Mouse (Mus musculus) adrenal gland (tissue): ENCODE data around the gene Flrt1.
"Not testable (repeated sequence)": the region's sequence is repeated elsewhere in the genome, so short reads cannot be mapped to it uniquely, and the experiment has no call there.

Experiments used
- intact Hi-C: fragments of 180-260 bp; cut with DNase I; formaldehyde crosslinking; loops from one replicate; pipeline ENCODE4 v1.15.1; 2025

Gene Flrt1

DNA sequence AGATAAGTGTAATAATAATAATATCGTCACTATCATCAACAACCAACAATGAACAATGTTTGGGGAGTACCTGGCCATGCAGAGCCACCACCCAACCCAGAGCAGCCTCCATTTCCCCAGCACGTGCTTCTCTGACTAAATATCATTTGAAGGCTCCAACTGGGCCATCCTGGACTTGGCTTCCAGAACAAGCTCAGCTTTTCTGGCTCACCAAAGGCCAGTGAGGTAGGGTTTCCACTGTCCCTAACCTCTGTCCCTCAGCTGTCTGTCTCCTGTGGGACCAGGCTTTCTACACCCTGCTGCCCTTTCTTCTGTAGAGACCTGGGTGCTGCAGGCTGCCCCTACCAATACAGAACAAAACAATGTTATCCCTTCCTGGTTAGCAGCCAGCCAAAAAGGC is 1.0 kb upstream of the Flrt1 start:
- intact Hi-C loops: loop anchor here (5.0 kb wide), 1 partner anchor 34 kb away; no protein-coding TSS in a partner anchor

- intact Hi-C loops: no loop called here
These were observed 1.5 kb downstream of the Flrt1 start for GRCm38 (mm10) chr19:7103993-7104401.

GRCm38 (mm10) chr19:7103349-7103992 is 2.1 kb downstream of the Flrt1 start:
- intact Hi-C loops: no loop called here

DNA sequence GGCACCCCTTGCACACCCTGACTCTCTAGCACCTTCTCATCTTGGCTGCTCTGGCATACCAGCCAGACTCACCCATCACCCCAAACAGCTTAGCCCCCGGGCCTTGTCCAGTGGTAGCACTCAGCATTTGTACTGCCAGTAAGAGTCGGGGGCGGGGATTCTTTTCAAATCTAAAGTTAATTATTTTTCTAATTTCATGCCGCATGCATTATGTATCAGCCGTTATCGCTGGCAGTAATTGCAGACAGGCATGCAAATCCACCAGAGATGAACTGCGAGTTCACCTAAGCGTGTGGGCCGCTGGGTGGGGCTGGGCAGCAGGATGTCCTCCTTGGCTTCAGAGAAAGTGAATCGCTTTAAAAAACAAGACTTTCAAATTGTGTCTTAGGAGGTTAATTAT is 3.5 kb downstream of the Flrt1 start:
- intact Hi-C loops: no loop called here

DNA sequence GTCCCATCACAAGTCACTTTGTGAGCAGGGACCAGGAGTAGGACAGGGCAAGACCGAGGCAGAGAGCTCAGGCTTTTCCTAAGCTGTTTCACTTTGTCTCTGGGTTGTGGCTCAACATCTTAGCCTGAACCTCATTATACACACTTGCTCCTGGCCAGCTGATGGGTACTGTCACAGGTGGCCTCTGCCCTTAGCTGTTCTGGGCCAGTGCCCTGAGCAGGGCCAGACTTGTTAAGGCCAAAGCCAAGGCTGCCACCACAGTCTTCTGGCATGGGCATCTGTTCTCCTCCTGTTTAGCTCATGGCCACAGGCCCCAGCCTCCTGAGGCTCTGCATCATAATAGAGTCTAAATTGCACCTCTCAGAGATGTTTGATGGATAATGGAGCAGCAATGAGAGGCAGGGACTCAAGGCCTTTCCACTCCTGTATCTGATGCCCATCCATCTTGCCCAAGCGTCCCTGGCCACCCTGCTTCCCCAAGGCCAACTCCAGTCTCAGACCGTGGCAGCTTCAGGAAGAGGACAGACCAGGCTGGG is 5.8 kb downstream of the Flrt1 start:
- intact Hi-C loops: no loop called here

- intact Hi-C loops: no loop called here
These were observed 12.8 kb downstream of the Flrt1 start for GRCm38 (mm10) chr19:7092756-7093155.

DNA sequence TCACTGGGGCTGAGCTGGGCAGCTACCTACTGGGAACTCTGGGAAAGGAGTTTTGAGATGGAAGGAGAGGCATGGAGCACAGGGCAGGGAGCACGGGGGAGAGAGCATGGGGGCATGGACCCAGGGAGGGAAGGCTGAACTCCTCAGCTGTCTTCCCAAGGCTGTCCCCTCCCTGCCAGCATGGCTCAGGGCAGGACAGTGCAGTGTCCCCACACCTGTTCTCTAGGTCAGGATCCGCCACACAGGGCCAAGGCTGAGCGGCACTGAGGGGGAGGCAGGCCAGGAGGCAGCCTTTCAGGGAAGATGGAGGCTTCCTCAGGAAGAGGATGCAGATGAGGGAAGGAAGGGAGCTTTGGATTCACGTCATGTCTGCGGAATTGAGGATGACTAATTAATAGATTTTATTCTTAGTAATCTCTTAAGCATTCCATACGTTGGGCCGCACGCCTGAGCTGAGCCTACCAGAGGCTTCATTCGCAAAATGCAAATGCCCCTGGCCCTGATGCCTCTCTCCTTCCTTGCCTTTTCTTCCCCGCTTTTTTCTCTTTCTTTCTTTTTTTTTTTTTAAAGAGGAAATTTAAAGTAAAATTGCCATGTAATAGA is 14.0 kb downstream of the Flrt1 start:
- intact Hi-C loops: no loop called here

DNA sequence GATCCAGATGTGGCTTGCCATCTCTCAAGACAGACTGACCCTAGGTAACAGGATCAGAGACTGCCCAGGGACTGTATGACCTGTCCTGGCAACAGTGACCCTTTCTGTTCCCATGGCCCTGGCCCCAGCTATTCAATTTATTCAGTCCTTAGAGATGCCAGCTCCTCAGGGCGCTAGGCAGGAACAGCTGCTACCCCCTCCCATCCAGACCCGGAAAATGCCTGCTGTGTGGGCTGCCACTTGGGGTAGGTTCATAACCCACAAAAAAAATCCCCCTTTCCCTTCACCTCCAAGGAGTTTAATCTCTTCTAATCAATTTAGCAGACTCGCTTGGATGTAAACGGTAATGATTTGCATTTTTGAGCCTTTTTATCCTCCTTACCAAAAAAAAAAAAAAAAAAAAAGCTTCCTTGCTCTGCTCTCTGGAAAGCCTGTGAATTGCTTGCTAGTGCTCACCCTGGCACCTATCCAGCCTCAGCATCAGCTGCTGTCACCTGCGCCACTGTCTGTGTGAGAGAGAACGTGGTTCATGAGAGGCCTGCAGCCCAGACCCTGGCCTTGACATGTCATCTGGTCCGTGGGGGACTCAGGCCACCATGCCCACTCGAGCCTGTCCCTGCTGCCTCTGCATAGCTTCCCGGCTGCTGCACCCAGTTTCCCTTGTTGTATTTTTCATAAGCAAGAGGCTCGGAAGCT is 15.0 kb downstream of the Flrt1 start:
- intact Hi-C loops: no loop called here

DNA sequence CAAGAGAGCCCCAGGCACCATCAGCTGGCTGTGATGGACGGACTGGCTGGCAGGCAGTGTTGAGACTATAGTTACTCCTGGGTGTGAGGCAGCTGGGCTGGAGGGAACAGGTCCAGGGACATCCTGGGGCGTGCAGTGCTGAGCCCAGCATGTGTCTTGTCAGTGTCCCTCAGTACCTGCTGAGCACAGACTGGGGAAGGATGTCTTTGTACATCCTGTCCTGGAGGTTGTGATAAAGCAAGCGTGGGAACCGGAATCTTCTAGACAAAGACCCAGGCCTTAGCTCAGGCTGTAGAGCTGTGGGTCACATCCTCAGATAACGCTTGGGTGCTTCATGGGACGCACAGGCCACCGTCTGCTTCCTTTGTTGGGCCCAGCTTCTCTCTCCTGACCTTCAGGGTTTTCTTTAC is 15.7 kb downstream of the Flrt1 start:
- intact Hi-C loops: no loop called here

DNA sequence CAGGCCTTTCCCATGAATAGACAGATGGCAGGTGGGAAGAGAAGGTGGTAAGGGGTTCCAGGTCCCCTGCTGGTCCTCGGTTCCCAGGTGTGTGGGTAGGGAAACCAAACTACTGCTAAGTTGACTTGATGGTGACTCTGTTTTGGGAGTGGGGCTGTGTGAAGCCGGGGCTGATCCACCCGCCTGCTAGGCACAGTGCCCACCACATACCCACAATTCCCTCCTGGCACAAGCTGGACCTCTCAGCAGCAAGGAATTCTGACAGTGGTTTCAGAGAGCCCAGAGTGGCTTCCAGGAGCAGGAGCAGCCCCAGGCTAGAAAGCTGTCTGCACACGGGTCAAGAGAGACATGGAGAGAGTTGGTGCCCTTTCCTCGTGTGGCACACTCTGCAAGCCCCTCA is 16.5 kb downstream of the Flrt1 start:
- intact Hi-C loops: no loop called here

GRCm38 (mm10) chr19:7088558-7088957 is 17.0 kb downstream of the Flrt1 start:
- intact Hi-C loops: no loop called here

GRCm38 (mm10) chr19:7084734-7085133 is 20.8 kb downstream of the Flrt1 start:
- intact Hi-C loops: no loop called here

DNA sequence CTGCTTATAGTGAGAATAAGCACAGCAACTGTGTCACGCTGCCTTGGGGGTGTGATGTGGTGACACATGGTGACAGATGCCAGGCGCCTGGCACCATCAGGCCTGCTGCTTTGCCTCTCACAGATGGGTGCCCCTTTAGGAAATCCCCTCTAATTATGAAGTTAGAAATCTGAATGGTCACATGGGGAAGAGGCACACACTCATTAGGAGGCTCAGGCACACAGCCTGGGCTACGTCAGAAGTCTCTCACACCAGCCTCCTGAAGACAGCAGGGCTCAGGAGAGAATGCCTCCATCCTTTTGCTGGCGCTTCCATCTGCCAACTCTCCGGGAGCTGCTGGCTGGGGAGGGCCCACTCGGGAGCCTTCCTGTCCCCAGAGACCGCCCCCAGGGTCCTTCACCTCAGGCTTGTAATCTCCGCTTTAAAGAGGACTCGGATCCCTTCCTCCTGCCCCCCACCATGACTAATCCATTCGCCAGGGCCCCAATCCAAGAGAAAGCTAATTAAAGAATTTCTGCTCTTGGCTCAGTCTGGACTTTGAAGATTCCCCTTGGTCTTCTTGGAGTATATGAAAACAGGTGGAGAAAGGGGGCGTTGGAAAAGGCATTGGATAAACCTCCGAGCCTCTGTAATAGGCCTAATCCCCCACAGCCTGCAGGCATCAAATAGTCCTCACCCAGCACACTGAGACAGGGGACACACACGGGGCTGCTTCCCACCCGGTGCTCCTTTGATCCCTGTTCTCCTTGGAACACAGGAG is 22.3 kb downstream of the Flrt1 start:
- intact Hi-C loops: no loop called here

GRCm38 (mm10) chr19:7081516-7082266 is 23.8 kb downstream of the Flrt1 start:
- intact Hi-C loops: no loop called here

DNA sequence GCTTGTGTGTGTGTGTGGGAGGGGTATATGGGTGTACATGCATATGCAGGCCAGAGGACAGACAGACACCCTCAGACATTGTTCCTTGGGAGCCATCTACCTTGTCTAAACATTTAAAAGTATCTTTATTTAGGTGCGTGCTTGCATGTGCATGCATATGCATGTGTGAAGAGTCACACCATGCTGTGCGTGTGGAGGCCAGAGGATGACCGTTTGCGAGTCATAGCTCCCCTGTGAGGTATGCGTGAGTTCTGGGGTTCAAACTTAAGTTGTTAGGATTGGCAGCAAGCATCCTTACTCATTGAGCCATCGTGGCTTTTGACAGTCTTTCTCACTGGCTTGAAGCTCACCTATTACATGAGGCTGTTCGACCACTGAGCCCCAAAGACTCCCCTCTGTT is 27.3 kb downstream of the Flrt1 start:
- intact Hi-C loops: no loop called here

DNA sequence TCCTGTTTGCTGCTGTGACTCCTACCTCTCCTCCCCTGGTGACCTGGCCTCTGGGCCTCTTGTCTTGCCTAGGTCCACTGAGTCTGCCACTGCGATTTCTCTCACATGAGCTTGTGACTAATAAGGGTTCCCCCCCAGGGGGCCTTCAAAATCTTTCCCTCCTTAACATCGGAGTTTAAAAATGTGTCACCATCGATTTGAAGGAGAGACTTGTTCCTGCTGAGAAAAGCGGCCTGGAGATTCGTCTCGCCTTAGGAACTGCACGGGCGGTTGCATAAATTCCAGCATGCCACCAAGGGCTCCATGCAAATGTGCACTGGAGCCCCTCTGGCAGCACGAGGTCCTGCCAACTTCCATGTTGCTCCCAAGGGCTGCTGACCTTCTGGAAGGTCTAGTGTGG is 27.9 kb downstream of the Flrt1 start:
- intact Hi-C loops: no loop called here

GRCm38 (mm10) chr19:7075336-7075735 is 30.2 kb downstream of the Flrt1 start:
- intact Hi-C loops: not testable (repeated sequence)

GRCm38 (mm10) chr19:7073997-7074781 is 31.3 kb downstream of the Flrt1 start:
- intact Hi-C loops: loop anchor here (5.0 kb wide), 1 partner anchor 33 kb away; the partner anchor contains the start of gene Flrt1

GRCm38 (mm10) chr19:7072221-7072620 is 33.3 kb downstream of the Flrt1 start:
- intact Hi-C loops: loop anchor here (5.0 kb wide), 1 partner anchor 35 kb away; the partner anchor contains the start of gene Flrt1

GRCm38 (mm10) chr19:7070775-7071174 is 34.8 kb downstream of the Flrt1 start:
- intact Hi-C loops: loop anchor here (5.0 kb wide), 1 partner anchor 37 kb away; the partner anchor contains the start of gene Flrt1
